Comparison of ENCODE assay signal across 7 mouse cellular contexts in genomic region chr3:131109686-131110070, GRCm38 (mm10). TPM values are rescaled to one million over a fixed set of nuclear protein-coding genes. Genes with fewer than 3 reads are reported as not detected.
DNase-seq lines count a peak whose midpoint lies in the region; ATAC-seq and TF ChIP-seq lines count a peak whose summit lies in the region.

No protein-coding gene starts in this region.

- TF ChIP-seq CTCF in lung, postnatal 0 days (IDR thresholded peaks at IDR 0.05) = no peak

- peaks cover 19% of the 10 kb centered on the region; the same call in 1 of the 2 replicates for H3K4me1 ChIP-seq in lung, postnatal 0 days (ENCODE audit: insufficient read depth, low read depth, low read length)
- H3K4me1 ChIP-seq in forebrain, embryonic 14.5 days (ENCODE audit: control insufficient read depth, insufficient read depth, low read length) = peaks cover 15% of the 10 kb centered on the region; the same call in 1 of the 2 replicates

- H3K4me2 ChIP-seq in lung, postnatal 0 days (replicated peaks; ENCODE audit: low read depth, low read length) = peak overlapping the region; percentile 74
- peak overlapping the region; percentile 75 for H3K4me2 ChIP-seq in forebrain, embryonic 14.5 days (ENCODE audit: low read length)

- no peak for TF ChIP-seq EP300 in lung, postnatal 0 days (IDR thresholded peaks at IDR 0.05)

- H3K4me3 ChIP-seq in lung, postnatal 0 days (ENCODE audit: low read depth, low read length) = peak overlapping the region; percentile 57
- peak overlapping the region; percentile 44 for H3K4me3 ChIP-seq in forebrain, embryonic 14.5 days (ENCODE audit: low read depth, low read length)

- no peaks in the 10 kb centered on the region for H3K36me3 ChIP-seq in lung, postnatal 0 days (ENCODE audit: insufficient read depth, low read length)
- H3K36me3 ChIP-seq in forebrain, embryonic 14.5 days (ENCODE audit: control insufficient read depth, insufficient read depth, low read length) = no peaks in the 10 kb centered on the region

- H3K9me3 ChIP-seq in lung, postnatal 0 days (ENCODE audit: low read length) = no peaks in the 10 kb centered on the region
- H3K9me3 ChIP-seq in forebrain, embryonic 14.5 days (replicated peaks; ENCODE audit: control insufficient read depth, low read length) = no peaks in the 10 kb centered on the region

- no peak overlapping the region for H3K27ac ChIP-seq in lung, postnatal 0 days (ENCODE audit: low read length)
- peak overlapping the region; percentile 68; the same call in 1 of the 2 replicates for H3K27ac ChIP-seq in forebrain, embryonic 14.5 days (ENCODE audit: low read depth, low read length)

- 3% methylated on average over 13 of the region's 14 CpGs for WGBS in lung, postnatal 0 days
- WGBS in forebrain, embryonic 14.5 days = under 1% methylated on average over 13 of the region's 14 CpGs

- ATAC-seq in lung, postnatal 0 days = no peak
- ATAC-seq in forebrain, embryonic 14.5 days = peak; percentile 0; the same call in 1 of the 2 replicates

- H3K27me3 ChIP-seq in lung, postnatal 0 days (replicated peaks; ENCODE audit: insufficient read depth, low read length) = peaks cover 25% of the 10 kb centered on the region
- peaks cover 24% of the 10 kb centered on the region for H3K27me3 ChIP-seq in forebrain, embryonic 14.5 days (replicated peaks; ENCODE audit: control insufficient read depth, insufficient read depth, low read length)

- H3K9ac ChIP-seq in lung, postnatal 0 days (replicated peaks; ENCODE audit: low read depth) = no peak overlapping the region
- peak overlapping the region; percentile 75 for H3K9ac ChIP-seq in forebrain, embryonic 14.5 days (ENCODE audit: low read length)

- DNase-seq in lung, postnatal 0 days (ENCODE audit: low spot score) = no peak
- no peak for DNase-seq in lung, postnatal 14 days
- peak; percentile 63 for DNase-seq in forebrain, embryonic 14.5 days (ENCODE audit: low spot score)
- DNase-seq in mesoderm, embryonic 11.5 days (ENCODE audit: low read depth, low spot score) = peak; percentile 50
- DNase-seq in thymus, postnatal 36 days = peak; percentile 63 to 68
- DNase-seq in cerebellum, adult 11 months = no peak
- no peak for DNase-seq in cerebellum, adult 8-10 months

RNA-seq across cellular contexts. Expression of gene Lef1, which starts 0.6 kb away (rescaled TPM):
- polyA plus RNA-seq in lung, postnatal 0 days (2015; fragmentation: Nextera tagmentation; extraction: Ambion mirVana) = 6.1 and 6.2 TPM in 2 replicates
- 15.6 and 16.5 TPM in 2 replicates for polyA plus RNA-seq in forebrain, embryonic 14.5 days (2014; fragmentation: Nextera tagmentation; extraction: Ambion mirVana)

Comparison
In these comparisons a context has a peak if more than half of its experiments do, and no peak if none do; other contexts are left out.
1. DNase-seq: peak in forebrain, embryonic 14.5 days (single experiment), mesoderm, embryonic 11.5 days (single experiment) and thymus, postnatal 36 days (2 of 2); none in lung, postnatal 0 days (single experiment), lung, postnatal 14 days (single experiment), cerebellum, adult 11 months (single experiment) and cerebellum, adult 8-10 months (single experiment).